Mouse (Mus musculus) gastrocnemius, postnatal 14 days (tissue): ENCODE measurements at regions not wholly inside any gene's neighbourhood (a gene's known extent, or its start where the extent isn't known, plus 50 kb on each side); places are given as distances from the start of the nearest gene placed in this dataset.
"Not testable (repeated sequence)": the region's sequence is repeated elsewhere in the genome, so short reads cannot be mapped to it uniquely, and the experiment has no call there.

Source experiments
- DNase-seq: peaks from one replicate; pipeline ENCODE4 v3.0.0; 2021; ENCODE audit warnings: mixed read lengths
- intact Hi-C: fragments of 180-260 bp; cut with DNase I; formaldehyde crosslinking; loops from one replicate; pipeline ENCODE4 v1.15.1; 2025; ENCODE audit warnings: low total_unique reads

- intact Hi-C loops: no loop called here
- peak; percentile 21 for DNase-seq
Measured at GRCm38 (mm10) chr12:29343147-29343852, 184.9 kb upstream of the Myt1l start.

GRCm38 (mm10) chr12:29348698-29349097, 179.5 kb upstream of the Myt1l start:
- intact Hi-C loops: no loop called here

GRCm38 (mm10) chr12:29349146-29349850, 178.9 kb upstream of the Myt1l start:
- intact Hi-C loops: no loop called here
- DNase-seq: no peak

More at GRCm38 (mm10) chr12:29348698-29349097, 179.5 kb upstream of the Myt1l start:
- peak; percentile 17 for DNase-seq

GRCm38 (mm10) chr12:29353777-29354496, 174.2 kb upstream of the Myt1l start:
- no peak for DNase-seq
- intact Hi-C loops: no loop called here

- no peak for DNase-seq
- intact Hi-C loops: no loop called here
Measured at GRCm38 (mm10) chr12:29354816-29355215, 173.4 kb upstream of the Myt1l start.

- DNase-seq: no peak
- intact Hi-C loops: no loop called here
Measured at GRCm38 (mm10) chr12:29356681-29357397, 171.3 kb upstream of the Myt1l start.

GRCm38 (mm10) chr12:29361236-29361635, 166.9 kb upstream of the Myt1l start:
- intact Hi-C loops: no loop called here
- DNase-seq: no peak

- intact Hi-C loops, DNase-seq: not testable (repeated sequence)
Measured at GRCm38 (mm10) chr12:29367741-29368106, 160.5 kb upstream of the Myt1l start.

GRCm38 (mm10) chr12:29368107-29368819, 159.9 kb upstream of the Myt1l start:
- DNase-seq: peak; percentile 37
- intact Hi-C loops: no loop called here

- intact Hi-C loops: no loop called here
- no peak for DNase-seq
Measured at GRCm38 (mm10) chr12:29368820-29369175, 159.4 kb upstream of the Myt1l start.

GRCm38 (mm10) chr12:29391756-29392155, 136.4 kb upstream of the Myt1l start:
- no peak for DNase-seq
- intact Hi-C loops: no loop called here

GRCm38 (mm10) chr12:29394271-29394670, 133.9 kb upstream of the Myt1l start:
- intact Hi-C loops: no loop called here
- DNase-seq: no peak

GRCm38 (mm10) chr12:29394881-29395280, 133.3 kb upstream of the Myt1l start:
- intact Hi-C loops: no loop called here
- DNase-seq: no peak

GRCm38 (mm10) chr12:29395401-29395982, 132.7 kb upstream of the Myt1l start:
- no peak for DNase-seq
- intact Hi-C loops: no loop called here

- DNase-seq: no peak
- intact Hi-C loops: no loop called here
Measured at GRCm38 (mm10) chr12:29404434-29404833, 123.8 kb upstream of the Myt1l start.

GRCm38 (mm10) chr12:29409336-29410055, 118.7 kb upstream of the Myt1l start:
- intact Hi-C loops: no loop called here
- DNase-seq: no peak

GRCm38 (mm10) chr12:29433936-29434335, 94.2 kb upstream of the Myt1l start:
- no peak for DNase-seq
- intact Hi-C loops: no loop called here

GRCm38 (mm10) chr12:29439343-29440019, 88.7 kb upstream of the Myt1l start:
- no peak for DNase-seq
- intact Hi-C loops: no loop called here
